In the genomic region with DNA sequence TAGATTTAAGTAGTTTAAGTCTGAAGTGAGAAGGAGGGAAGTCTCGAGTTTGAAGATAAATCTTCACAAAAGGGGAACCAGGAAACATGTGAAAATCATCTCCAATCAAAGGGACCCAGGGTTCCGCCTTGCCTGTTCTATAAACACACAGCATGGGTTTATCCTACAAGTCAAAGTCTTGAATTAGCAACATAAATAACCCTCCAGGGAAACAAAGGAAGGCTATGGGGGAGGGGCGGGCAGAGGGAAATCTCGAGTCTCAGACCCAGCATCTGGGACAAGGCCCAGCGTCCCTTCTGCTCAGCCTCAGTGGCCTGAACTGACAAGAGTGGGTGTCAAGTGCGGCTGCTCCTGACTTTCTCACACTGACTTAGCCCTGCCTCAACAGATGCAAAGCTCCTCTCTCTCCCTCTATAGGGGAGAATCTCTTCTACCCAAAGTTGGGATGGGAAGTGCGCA, we compare ENCODE assay signal across 8 mouse cellular contexts.
DNase-seq lines count a peak whose midpoint lies in the region; ATAC-seq lines count a peak whose summit lies in the region.

No protein-coding gene starts in this region.

- peak; percentile 83 for ATAC-seq in kidney, embryonic 15.5 days (replicated peaks; ENCODE audit: low FRiP score)
- no peak for ATAC-seq in hindbrain, embryonic 14.5 days (ENCODE audit: low FRiP score)

- peak overlapping the region; percentile 17; the same call in 1 of the 2 replicates for H3K4me2 ChIP-seq in kidney, embryonic 15.5 days
- H3K4me2 ChIP-seq in hindbrain, embryonic 14.5 days (replicated peaks): peak overlapping the region; percentile 12; the same call in 1 of the 2 replicates

- peaks cover 9% of the 10 kb centered on the region for H3K4me1 ChIP-seq in kidney, embryonic 15.5 days
- no peaks in the 10 kb centered on the region for H3K4me1 ChIP-seq in hindbrain, embryonic 14.5 days (replicated peaks; ENCODE audit: control insufficient read depth, insufficient read depth, low read length)

- no peak overlapping the region for H3K4me3 ChIP-seq in kidney, embryonic 15.5 days (replicated peaks)
- no peak overlapping the region for H3K4me3 ChIP-seq in hindbrain, embryonic 14.5 days (replicated peaks; ENCODE audit: low read length)

- no peaks in the 10 kb centered on the region for H3K9me3 ChIP-seq in kidney, embryonic 15.5 days (replicated peaks)
- H3K9me3 ChIP-seq in hindbrain, embryonic 14.5 days (ENCODE audit: control insufficient read depth, low read length): no peaks in the 10 kb centered on the region

- WGBS in kidney, embryonic 15.5 days: 37% methylated on average over 7 of the region's 7 CpGs
- 23% methylated on average over 7 of the region's 7 CpGs for WGBS in hindbrain, embryonic 14.5 days

- no peaks in the 10 kb centered on the region for H3K36me3 ChIP-seq in kidney, embryonic 15.5 days
- no peaks in the 10 kb centered on the region for H3K36me3 ChIP-seq in hindbrain, embryonic 14.5 days (replicated peaks; ENCODE audit: control insufficient read depth, insufficient read depth)

- no peak for DNase-seq in kidney, postnatal 36 days
- peak; percentile 64 for DNase-seq in embryo, embryonic 11.5 days (ENCODE audit: low read depth, low spot score)
- peak; percentile 30 for DNase-seq in hindbrain, embryonic 14.5 days (ENCODE audit: low spot score)
- DNase-seq in lung, postnatal 36 days: peak; percentile 82
- no peak for DNase-seq in spleen, adult 18-20 months
- DNase-seq in adrenal gland, adult (ENCODE audit: inconsistent age in 2 of 2, low spot score in 1 of 2): no peak
- no peak for DNase-seq in cerebellum, adult 9-11 months

- no peaks in the 10 kb centered on the region for H3K27me3 ChIP-seq in kidney, embryonic 15.5 days
- no peaks in the 10 kb centered on the region for H3K27me3 ChIP-seq in hindbrain, embryonic 14.5 days (ENCODE audit: control insufficient read depth, insufficient read depth, low read length)

- peak overlapping the region; percentile 64 for H3K27ac ChIP-seq in kidney, embryonic 15.5 days
- no peak overlapping the region for H3K27ac ChIP-seq in hindbrain, embryonic 14.5 days

- no peak overlapping the region for H3K9ac ChIP-seq in kidney, embryonic 15.5 days
- no peak overlapping the region for H3K9ac ChIP-seq in hindbrain, embryonic 14.5 days

Comparison
In these comparisons a context has a peak if more than half of its experiments do, and no peak if none do; other contexts are left out.
1. DNase-seq: peak in embryo, embryonic 11.5 days (single experiment), hindbrain, embryonic 14.5 days (single experiment) and lung, postnatal 36 days (single experiment); none in kidney, postnatal 36 days (0 of 2), spleen, adult 18-20 months (0 of 2), adrenal gland, adult (0 of 2) and cerebellum, adult 9-11 months (single experiment).